Mouse (Mus musculus): ENCODE measurements around the gene Gins1. TPM values are rescaled to one million over a fixed set of nuclear protein-coding genes. Genes with fewer than 3 reads are reported as not detected.

Gins1 gene
- polyA plus RNA-seq, 1 experiment: 1.9 TPM

GRCm38 (mm10) chr2:150921697-150922096 lies 16.5 kb downstream of the Gins1 start:
- Histone ChIP-seq H3K27ac (ENCODE audit: insufficient read depth, low read length) (no peak overlapping the region), H3K36me3 (ENCODE audit: control insufficient read depth, insufficient read depth, low read length) (no peaks in the 10 kb centered on the region), H3K4me1 (ENCODE audit: control insufficient read depth, insufficient read depth, insufficient read length) (peaks cover 2% of the 10 kb centered on the region; the same call in 1 of the 2 replicates), H3K4me3 (ENCODE audit: extremely low read depth, insufficient read depth, insufficient read length) (no peak overlapping the region), H3K27me3 (ENCODE audit: control insufficient read depth, insufficient read depth, low read length) (no peaks in the 10 kb centered on the region)
- no peak for DNase-seq (ENCODE audit: low read depth in 1 of 2, low spot score in 2 of 2)
- WGBS: 47% methylated on average over 6 of the region's 6 CpGs
- no peak for TF ChIP-seq POLR2A (IDR thresholded peaks at IDR 0.05; ENCODE audit: low read depth, low read length)
- no peak for TF ChIP-seq CTCF (IDR thresholded peaks at IDR 0.05; ENCODE audit: extremely low read depth, insufficient read depth, insufficient read length, insufficient replicate concordance)

- Histone ChIP-seq H3K4me1 (ENCODE audit: control insufficient read depth, insufficient read depth, insufficient read length) (peaks cover 2% of the 10 kb centered on the region; the same call in 1 of the 2 replicates), H3K27me3 (ENCODE audit: control insufficient read depth, insufficient read depth, low read length) (no peaks in the 10 kb centered on the region), H3K27ac (ENCODE audit: insufficient read depth, low read length) (no peak overlapping the region), H3K4me3 (ENCODE audit: extremely low read depth, insufficient read depth, insufficient read length) (no peak overlapping the region), H3K36me3 (ENCODE audit: control insufficient read depth, insufficient read depth, low read length) (no peaks in the 10 kb centered on the region)
- WGBS: 89% methylated on average over 4 of the region's 4 CpGs
- TF ChIP-seq POLR2A (IDR thresholded peaks at IDR 0.05; ENCODE audit: low read depth, low read length) (no peak), CTCF (IDR thresholded peaks at IDR 0.05; ENCODE audit: extremely low read depth, insufficient read depth, insufficient read length, insufficient replicate concordance) (no peak)
- DNase-seq (ENCODE audit: low read depth in 1 of 2, low spot score in 2 of 2): no peak
These were observed 17.0 kb downstream of the Gins1 start for GRCm38 (mm10) chr2:150922165-150922564.

GRCm38 (mm10) chr2:150923026-150923425 lies 17.8 kb downstream of the Gins1 start:
- no peaks in the 10 kb centered on the region for H3K36me3 ChIP-seq (ENCODE audit: control insufficient read depth, insufficient read depth, low read length)
- peaks cover 2% of the 10 kb centered on the region; the same call in 1 of the 2 replicates for H3K4me1 ChIP-seq (ENCODE audit: control insufficient read depth, insufficient read depth, insufficient read length)
- H3K27ac ChIP-seq (ENCODE audit: insufficient read depth, low read length): no peak overlapping the region
- H3K27me3 ChIP-seq (ENCODE audit: control insufficient read depth, insufficient read depth, low read length): no peaks in the 10 kb centered on the region
- no peak overlapping the region for H3K4me3 ChIP-seq (ENCODE audit: extremely low read depth, insufficient read depth, insufficient read length)
- WGBS: 96% methylated on average over 3 of the region's 3 CpGs
- TF ChIP-seq CTCF (IDR thresholded peaks at IDR 0.05; ENCODE audit: extremely low read depth, insufficient read depth, insufficient read length, insufficient replicate concordance): no peak
- TF ChIP-seq POLR2A (IDR thresholded peaks at IDR 0.05; ENCODE audit: low read depth, low read length): no peak
- no peak for DNase-seq (ENCODE audit: low read depth in 1 of 2, low spot score in 2 of 2)

- no peak overlapping the region for H3K27ac ChIP-seq (ENCODE audit: insufficient read depth, low read length)
- no peaks in the 10 kb centered on the region for H3K36me3 ChIP-seq (ENCODE audit: control insufficient read depth, insufficient read depth, low read length)
These were observed 18.3 kb downstream of the Gins1 start for GRCm38 (mm10) chr2:150923505-150923904.

GRCm38 (mm10) chr2:150927038-150927720 lies 22.0 kb downstream of the Gins1 start:
- no peak overlapping the region for H3K27ac ChIP-seq (ENCODE audit: insufficient read depth, low read length)
- 91% methylated on average over 11 of the region's 11 CpGs for WGBS
- no peaks in the 10 kb centered on the region for H3K36me3 ChIP-seq (ENCODE audit: control insufficient read depth, insufficient read depth, low read length)

More at GRCm38 (mm10) chr2:150923505-150923904, 18.3 kb downstream of the Gins1 start:
- no peak for TF ChIP-seq CTCF (IDR thresholded peaks at IDR 0.05; ENCODE audit: extremely low read depth, insufficient read depth, insufficient read length, insufficient replicate concordance)
- no peak for TF ChIP-seq POLR2A (IDR thresholded peaks at IDR 0.05; ENCODE audit: low read depth, low read length)
- Histone ChIP-seq H3K27me3 (ENCODE audit: control insufficient read depth, insufficient read depth, low read length) (no peaks in the 10 kb centered on the region), H3K4me1 (ENCODE audit: control insufficient read depth, insufficient read depth, insufficient read length) (peaks cover 2% of the 10 kb centered on the region; the same call in 1 of the 2 replicates), H3K4me3 (ENCODE audit: extremely low read depth, insufficient read depth, insufficient read length) (no peak overlapping the region)
- DNase-seq (ENCODE audit: low read depth in 1 of 2, low spot score in 2 of 2): no peak
- 88% methylated on average over 7 of the region's 7 CpGs for WGBS

GRCm38 (mm10) chr2:150929156-150929555 lies 24.0 kb downstream of the Gins1 start:
- Histone ChIP-seq H3K27ac (ENCODE audit: insufficient read depth, low read length) (no peak overlapping the region), H3K36me3 (ENCODE audit: control insufficient read depth, insufficient read depth, low read length) (no peaks in the 10 kb centered on the region), H3K27me3 (ENCODE audit: control insufficient read depth, insufficient read depth, low read length) (no peaks in the 10 kb centered on the region), H3K4me1 (ENCODE audit: control insufficient read depth, insufficient read depth, insufficient read length) (no peaks in the 10 kb centered on the region), H3K4me3 (ENCODE audit: extremely low read depth, insufficient read depth, insufficient read length) (no peak overlapping the region)
- no peak for TF ChIP-seq POLR2A (IDR thresholded peaks at IDR 0.05; ENCODE audit: low read depth, low read length)
- TF ChIP-seq CTCF (IDR thresholded peaks at IDR 0.05; ENCODE audit: extremely low read depth, insufficient read depth, insufficient read length, insufficient replicate concordance): no peak
- 95% methylated on average over 6 of the region's 6 CpGs for WGBS
- DNase-seq (ENCODE audit: low read depth in 1 of 2, low spot score in 2 of 2): no peak

More at GRCm38 (mm10) chr2:150927038-150927720, 22.0 kb downstream of the Gins1 start:
- Histone ChIP-seq H3K4me3 (ENCODE audit: extremely low read depth, insufficient read depth, insufficient read length) (no peak overlapping the region), H3K4me1 (ENCODE audit: control insufficient read depth, insufficient read depth, insufficient read length) (peaks cover under 1% of the 10 kb centered on the region; the same call in 1 of the 2 replicates), H3K27me3 (ENCODE audit: control insufficient read depth, insufficient read depth, low read length) (no peaks in the 10 kb centered on the region)
- no peak for DNase-seq (ENCODE audit: low read depth in 1 of 2, low spot score in 2 of 2)
- no peak for TF ChIP-seq CTCF (IDR thresholded peaks at IDR 0.05; ENCODE audit: extremely low read depth, insufficient read depth, insufficient read length, insufficient replicate concordance)

- Histone ChIP-seq H3K4me3 (ENCODE audit: extremely low read depth, insufficient read depth, insufficient read length) (no peak overlapping the region), H3K27ac (ENCODE audit: insufficient read depth, low read length) (no peak overlapping the region), H3K4me1 (ENCODE audit: control insufficient read depth, insufficient read depth, insufficient read length) (no peaks in the 10 kb centered on the region), H3K36me3 (ENCODE audit: control insufficient read depth, insufficient read depth, low read length) (no peaks in the 10 kb centered on the region), H3K27me3 (ENCODE audit: control insufficient read depth, insufficient read depth, low read length) (no peaks in the 10 kb centered on the region)
- TF ChIP-seq CTCF (IDR thresholded peaks at IDR 0.05; ENCODE audit: extremely low read depth, insufficient read depth, insufficient read length, insufficient replicate concordance) (no peak), POLR2A (IDR thresholded peaks at IDR 0.05; ENCODE audit: low read depth, low read length) (no peak)
- DNase-seq (ENCODE audit: low read depth in 1 of 2, low spot score in 2 of 2): no peak
- 87% methylated on average over 3 of the region's 3 CpGs for WGBS
These were observed 25.6 kb downstream of the Gins1 start for GRCm38 (mm10) chr2:150930806-150931205.

All from spleen, adult 2 months (tissue).